Mouse (Mus musculus) adrenal gland, postnatal 4 days (tissue): ENCODE data around the gene Vamp5. TPM values are rescaled to one million over a fixed set of nuclear protein-coding genes. Genes with fewer than 3 reads are reported as not detected.

ENCODE experiments used
- DNase-seq, 2 experiments: peaks; one replicate each; pipeline ENCODE4 v3.0.0; 2021 to 2022; ENCODE audit warnings: low spot score in 2 of 2, mixed read lengths in 2 of 2
- total RNA-seq, 2 experiments: library from RNA; stranded (reverse); gene quantifications; 2 replicates each; pipeline ENCODE4 v1.2.3; 2021

The Vamp5 gene
- total RNA-seq, 2 experiments from 2014 or later: 33.0 to 40.5 TPM

GRCm38 (mm10) chr6:72366844-72367443 is 13.3 kb downstream of the Vamp5 start, which contains the start of gene Rnf181:
Gene Rnf181 (minus strand): TSS chr6:72366956.
- no peak for DNase-seq

- DNase-seq: no peak
Measured at GRCm38 (mm10) chr6:72366304-72366703, 14.0 kb downstream of the Vamp5 start.

- DNase-seq: no peak
Measured at GRCm38 (mm10) chr6:72364985-72365384, 15.3 kb downstream of the Vamp5 start.

- no peak for DNase-seq
Measured at GRCm38 (mm10) chr6:72364009-72364408, 16.3 kb downstream of the Vamp5 start.

GRCm38 (mm10) chr6:72362132-72363028 is 17.9 kb downstream of the Vamp5 start:
- DNase-seq: peak; percentile 77 to 89

GRCm38 (mm10) chr6:72361121-72361551 is 19.1 kb downstream of the Vamp5 start:
- no peak for DNase-seq

- DNase-seq: no peak
Measured at GRCm38 (mm10) chr6:72360599-72360935, 19.7 kb downstream of the Vamp5 start.

- DNase-seq: no peak
Measured at GRCm38 (mm10) chr6:72359891-72360598, 20.2 kb downstream of the Vamp5 start.

- no peak for DNase-seq
Measured at GRCm38 (mm10) chr6:72359343-72359742, 20.9 kb downstream of the Vamp5 start.

GRCm38 (mm10) chr6:72358086-72358764 is 22.0 kb downstream of the Vamp5 start:
- DNase-seq: no peak

- no peak for DNase-seq
Measured at GRCm38 (mm10) chr6:72357164-72358079, 22.8 kb downstream of the Vamp5 start.

- no peak for DNase-seq
Measured at GRCm38 (mm10) chr6:72356001-72356532, 24.2 kb downstream of the Vamp5 start.

- peak; percentile 66 to 72 for DNase-seq
Measured at GRCm38 (mm10) chr6:72355066-72355911, 25.0 kb downstream of the Vamp5 start, which contains the start of gene Tmem150a. Gene Tmem150a (plus strand): TSS chr6:72355447.

GRCm38 (mm10) chr6:72354025-72354424 is 26.2 kb downstream of the Vamp5 start:
- DNase-seq: no peak

GRCm38 (mm10) chr6:72352636-72353405 is 27.4 kb downstream of the Vamp5 start:
- no peak for DNase-seq

GRCm38 (mm10) chr6:72350214-72350613 is 30.1 kb downstream of the Vamp5 start:
- no peak for DNase-seq

GRCm38 (mm10) chr6:72348411-72348810 is 31.9 kb downstream of the Vamp5 start:
- DNase-seq: no peak
